Mouse (Mus musculus) heart, embryonic 11.5 days (tissue): ENCODE data around the gene Nol6. TPM values are rescaled to one million over a fixed set of nuclear protein-coding genes. Genes with fewer than 3 reads are reported as not detected.

Experiments used
- ATAC-seq: fragments of 200-750 bp; cut with Nextera tagmentation; replicated peaks from 2 replicates; pipeline ENCODE4 v1.8.0; 2017; ENCODE audit warnings: moderate library complexity; ENCODE audit not compliant: insufficient number of reproducible peaks, low FRiP score, low TSS enrichment
- H3K27ac ChIP-seq: fragments of 300-500 bp; sonication (generic); 2 replicates; pipeline ENCODE4 v1.5.1; 2014; ENCODE audit warnings: mild to moderate bottlenecking, low read depth, low read length
- H3K27me3 ChIP-seq: fragments of 300-500 bp; sonication (generic); 2 replicates; pipeline ENCODE4 v1.6.1; 2014; ENCODE audit warnings: mild to moderate bottlenecking, low read length, mixed read lengths; ENCODE audit not compliant: control insufficient read depth, insufficient read depth
- H3K36me3 ChIP-seq: fragments of 300-500 bp; sonication (generic); 2 replicates; pipeline ENCODE4 v1.6.1; 2014; ENCODE audit warnings: mild to moderate bottlenecking, low read length, moderate library complexity, mixed read lengths; ENCODE audit not compliant: control insufficient read depth, insufficient read depth
- H3K4me1 ChIP-seq: fragments of 300-500 bp; sonication (generic); 2 replicates; pipeline ENCODE4 v1.6.1; 2014; ENCODE audit warnings: low read length; ENCODE audit not compliant: control insufficient read depth, insufficient read depth
- H3K4me2 ChIP-seq: fragments of 300-500 bp; sonication (generic); 2 replicates; pipeline ENCODE4 v1.6.1; 2014; ENCODE audit warnings: mild to moderate bottlenecking, moderate library complexity
- H3K4me3 ChIP-seq: fragments of 300-500 bp; sonication (generic); 2 replicates; pipeline ENCODE4 v1.5.1; 2014; ENCODE audit warnings: low read depth, low read length
- H3K9ac ChIP-seq: fragments of 300-500 bp; sonication (generic); 2 replicates; pipeline ENCODE4 v1.6.1; 2014; ENCODE audit warnings: mild to moderate bottlenecking, low read depth, low read length, moderate library complexity
- H3K9me3 ChIP-seq: fragments of 300-500 bp; sonication (generic); replicated peaks from 2 replicates; pipeline ENCODE4 v1.6.1; 2016; ENCODE audit warnings: low read length; ENCODE audit not compliant: control insufficient read depth
- WGBS: fragments of 180-500 bp; shearing (Covaris S2); extraction: QIAGEN DNeasy Blood & Tissue Kit; methylation state at CpG from one replicate; pipeline ENCODE4 v1.1.7; 2014; ENCODE audit not compliant: insufficient replicate concordance; 5-methylcytosine and 5-hydroxymethylcytosine counted together
- polyA plus RNA-seq: library from polyadenylated mRNA; unstranded; fragments of >200 nt; fragmentation: Nextera tagmentation; extraction: Ambion mirVana; gene quantifications from 2 replicates; pipeline ENCODE4 v1.2.1, GENCODE M21; 2014

Nol6 gene
- polyA plus RNA-seq, 1 experiment from 2014 or later, result 13.5 TPM

DNA sequence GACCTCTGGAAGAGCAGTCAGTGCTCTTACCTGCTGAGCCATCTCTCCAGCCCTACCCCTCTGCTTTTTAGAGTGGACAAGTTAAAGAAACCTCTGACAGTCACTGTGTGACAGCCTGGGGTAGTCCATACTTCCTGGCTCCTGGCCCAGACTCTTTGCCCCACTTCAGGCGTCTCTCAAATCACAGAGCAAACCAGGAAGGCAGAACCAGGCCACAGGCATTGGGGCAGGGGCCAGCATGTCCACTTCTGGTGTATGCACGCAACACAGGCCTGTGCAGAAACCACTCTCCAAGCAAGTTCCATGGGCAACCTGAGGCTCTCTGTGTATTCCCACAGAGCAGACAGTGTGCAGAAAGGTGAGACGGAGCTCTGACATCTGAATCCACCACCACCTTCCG, 59.1 kb downstream of the Nol6 start:
- Histone ChIP-seq H3K9me3 (no peaks in the 10 kb centered on the region), H3K36me3 (no peaks in the 10 kb centered on the region), H3K9ac (no peak overlapping the region), H3K4me3 (no peak overlapping the region), H3K4me2 (no peak overlapping the region), H3K4me1 (no peaks in the 10 kb centered on the region), H3K27me3 (peaks cover 4% of the 10 kb centered on the region; the same call in 1 of the 2 replicates), H3K27ac (no peak overlapping the region)
- WGBS, result 84% methylated on average over 4 of the region's 4 CpGs
- no peak for ATAC-seq

Other genes starting within 250 kb of the Nol6 start
- 5.9 and 7.9 TPM in 2 replicates for gene Spink4, start 204.4 kb downstream of the Nol6 start, polyA plus RNA-seq
- 199 and 217 TPM in 2 replicates for gene Bag1, start 176.2 kb downstream of the Nol6 start, polyA plus RNA-seq
- gene Chmp5, start 176.0 kb downstream of the Nol6 start, polyA plus RNA-seq, result 78.2 and 90.4 TPM in 2 replicates
- gene Nfx1, start 153.5 kb downstream of the Nol6 start, polyA plus RNA-seq, result 67.7 and 68.3 TPM in 2 replicates
- 0.14 and 0.20 TPM in 2 replicates for gene Aqp7, start 76.3 kb downstream of the Nol6 start, polyA plus RNA-seq
- gene Aqp3, start 26.3 kb downstream of the Nol6 start, polyA plus RNA-seq, result 3.7 and 7.3 TPM in 2 replicates
- gene Ube2r2, start 11.3 kb upstream of the Nol6 start, polyA plus RNA-seq, result 75.0 and 75.7 TPM in 2 replicates
- 51.4 and 63.2 TPM in 2 replicates for gene Ubap2, start 150.7 kb upstream of the Nol6 start, polyA plus RNA-seq
- gene Dcaf12, start 190.4 kb upstream of the Nol6 start, polyA plus RNA-seq, result 30.6 and 39.8 TPM in 2 replicates
- gene Ubap1, start 224.5 kb upstream of the Nol6 start, polyA plus RNA-seq, result 52.3 and 52.6 TPM in 2 replicates